Mouse (Mus musculus) layer of hippocampus, adult 18-20 months (tissue): Measurements from ENCODE around the gene Inka2. TPM values are rescaled to one million over a fixed set of nuclear protein-coding genes. Genes with fewer than 3 reads are reported as not detected.
A peak's percentile ranks its signal among the peaks of the same experiment; 100 is the strongest.

Experiments
- DNase-seq, 2 experiments: peaks; one replicate each; pipeline ENCODE4 v3.0.0; 2022; ENCODE audit warnings: low spot score in 2 of 2
- total RNA-seq, 2 experiments: library from RNA; stranded (reverse); gene quantifications; 2 replicates each; pipeline ENCODE4 v1.2.3; 2021

Gene Inka2
- total RNA-seq, 2 experiments from 2014 or later = 70.5 to 74.0 TPM

DNA sequence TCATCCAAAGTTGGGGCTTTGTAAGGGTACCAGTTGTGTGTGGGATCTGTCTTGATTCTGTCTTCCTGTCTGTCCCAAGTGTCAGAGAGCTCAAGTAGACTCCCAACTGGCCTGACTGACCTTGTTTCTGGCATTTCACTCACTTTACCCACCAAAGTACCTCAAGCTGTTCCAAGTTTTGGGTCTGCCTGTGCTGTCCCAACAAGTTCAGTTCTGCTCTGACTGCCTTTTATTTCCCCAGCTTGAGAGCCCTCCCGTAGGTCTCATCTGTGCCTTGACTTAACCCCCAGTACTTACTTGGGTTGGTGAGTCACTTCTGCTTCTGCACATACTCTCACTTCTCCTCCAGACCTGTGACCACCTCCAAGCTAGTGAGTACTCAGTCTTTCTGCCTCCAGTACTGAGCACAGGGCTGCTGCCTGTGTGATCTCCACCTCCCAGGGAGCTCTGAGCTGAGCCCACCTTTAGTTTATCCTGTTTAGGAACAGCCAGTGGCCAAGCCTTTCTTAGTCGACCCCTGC, 17.3 kb downstream of the Inka2 start:
- no peak for DNase-seq

DNA sequence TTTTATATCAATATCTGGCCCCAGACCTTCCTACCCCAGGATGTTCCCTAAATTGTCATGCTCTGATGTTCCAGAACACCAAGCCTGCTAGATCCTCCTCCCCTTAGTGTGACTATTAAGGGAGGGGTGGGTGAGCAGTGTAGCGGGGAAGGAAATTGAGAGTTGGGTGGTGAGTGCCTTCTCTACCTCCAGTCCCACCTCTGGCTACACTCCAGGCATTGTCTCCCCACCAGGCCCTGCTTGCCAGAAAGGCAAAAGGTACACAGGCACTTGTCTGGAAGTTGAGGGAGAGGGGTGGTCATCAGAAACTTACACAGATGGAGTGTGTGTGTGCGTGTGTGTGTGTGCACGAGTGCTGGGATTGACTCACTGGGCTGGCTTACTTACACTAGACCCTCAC, 18.1 kb downstream of the Inka2 start:
- DNase-seq = no peak

DNA sequence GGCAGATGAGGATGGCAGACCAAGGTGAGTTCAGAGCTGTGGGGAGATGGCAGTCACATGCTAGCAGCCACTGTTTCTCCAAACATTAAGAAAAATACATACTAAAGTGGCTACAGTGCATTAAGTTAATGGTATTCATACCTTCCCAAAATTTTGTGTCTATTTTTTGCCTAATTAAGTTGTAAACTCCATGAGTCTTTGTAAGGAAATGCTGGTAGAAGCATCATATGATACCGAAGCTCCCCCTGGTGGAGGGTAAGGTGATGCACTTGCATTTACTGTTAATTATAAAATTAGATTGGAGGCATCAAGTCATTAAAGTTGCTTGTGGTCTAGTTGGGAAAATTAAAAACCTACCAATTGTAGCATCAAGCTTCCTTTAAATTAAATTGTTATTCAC, 21.6 kb downstream of the Inka2 start:
- peak in 1 of 2 experiments; percentile 85 for DNase-seq

DNA sequence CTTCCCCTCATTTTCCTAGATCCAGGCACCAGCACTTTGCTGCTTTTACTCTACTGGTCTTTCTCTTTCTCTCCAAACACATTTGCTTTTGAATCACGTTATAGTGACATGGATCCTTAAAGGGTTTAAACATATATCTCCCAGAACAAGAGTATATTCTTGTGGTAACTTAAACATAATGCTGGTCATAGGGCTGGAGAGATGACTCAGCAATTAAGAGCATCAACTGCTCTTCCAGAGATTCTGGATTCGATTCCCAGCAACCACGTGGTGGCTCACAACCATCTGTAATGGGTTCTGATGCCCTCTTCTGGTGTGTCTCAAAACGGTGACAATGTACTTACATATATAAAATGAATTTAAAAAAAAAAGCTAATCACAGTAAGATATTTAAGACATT, 28.0 kb downstream of the Inka2 start:
- no peak for DNase-seq

DNA sequence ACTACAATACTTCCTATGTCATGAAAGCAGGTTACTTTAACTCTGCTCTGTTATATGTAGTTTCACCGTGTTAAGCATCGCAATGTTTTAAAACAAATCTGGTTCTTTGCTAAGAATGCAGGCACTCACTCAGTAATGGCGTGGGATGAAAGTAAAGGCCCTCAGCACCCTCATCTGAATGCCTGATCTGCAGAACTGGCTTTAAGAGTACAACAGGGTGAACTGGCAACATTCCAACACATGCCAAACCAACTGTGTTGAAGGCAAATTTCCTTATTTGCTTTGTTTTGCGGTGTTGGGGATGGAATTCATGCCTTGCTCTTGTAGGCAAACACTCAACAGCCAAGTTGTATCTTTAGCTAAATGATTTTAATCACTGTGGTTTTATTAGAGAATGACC, 29.1 kb downstream of the Inka2 start:
- DNase-seq = no peak

DNA sequence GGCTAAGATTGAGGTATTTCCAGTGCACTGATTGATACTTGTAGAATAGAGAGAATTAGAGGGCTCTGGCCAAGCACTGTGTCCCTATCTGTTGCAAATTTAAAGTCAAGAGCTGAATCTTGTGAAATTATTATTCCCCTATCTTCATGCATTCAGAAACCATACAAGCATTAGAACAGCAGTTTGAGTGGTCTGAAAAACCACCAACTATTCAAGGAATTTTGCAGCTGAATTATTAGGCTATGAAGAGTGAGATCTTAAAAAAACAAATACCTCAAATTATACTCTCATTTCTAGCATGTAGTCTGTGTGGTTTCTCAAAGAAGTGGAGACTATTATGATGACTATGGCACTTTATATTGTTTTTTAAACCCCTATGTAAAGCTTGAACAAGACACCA, 30.9 kb downstream of the Inka2 start:
- DNase-seq = no peak

DNA sequence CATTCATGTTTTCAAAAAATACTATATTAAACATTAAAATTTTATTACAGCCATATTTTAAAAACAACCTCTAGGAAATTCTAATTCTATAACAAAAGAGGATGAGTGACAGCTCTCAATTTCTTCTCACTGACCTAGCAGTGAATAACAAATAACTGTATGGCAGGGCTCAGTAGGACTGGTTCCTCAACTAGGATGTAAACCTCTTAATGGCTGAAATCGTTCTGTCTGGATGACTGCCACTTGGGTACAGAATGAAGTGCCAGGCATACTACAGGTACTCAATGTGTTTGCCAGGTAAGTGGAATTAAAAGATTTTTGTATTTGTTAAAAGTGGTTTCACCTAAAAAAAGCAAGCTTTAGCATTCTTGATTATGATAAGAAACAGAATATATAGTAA, 31.7 kb downstream of the Inka2 start:
- no peak for DNase-seq

DNA sequence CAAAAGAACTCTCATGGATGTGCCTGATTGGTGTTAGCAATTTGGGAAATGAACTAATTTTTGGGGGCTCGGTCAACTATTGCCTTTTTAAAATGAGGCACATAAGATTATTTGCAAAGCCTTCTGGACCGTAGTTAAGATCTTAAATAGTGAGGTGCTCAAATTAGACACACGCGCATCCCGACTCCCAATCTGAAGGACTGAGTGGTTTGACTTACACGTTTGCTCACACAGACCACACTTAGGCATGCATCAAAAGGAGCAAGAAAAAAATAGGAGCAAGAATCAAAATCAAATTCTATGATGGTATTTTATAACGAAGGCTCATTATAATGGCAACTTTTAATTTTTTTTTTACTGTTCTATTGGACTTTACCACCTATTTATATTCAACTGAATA, 32.7 kb downstream of the Inka2 start:
- no peak for DNase-seq

DNA sequence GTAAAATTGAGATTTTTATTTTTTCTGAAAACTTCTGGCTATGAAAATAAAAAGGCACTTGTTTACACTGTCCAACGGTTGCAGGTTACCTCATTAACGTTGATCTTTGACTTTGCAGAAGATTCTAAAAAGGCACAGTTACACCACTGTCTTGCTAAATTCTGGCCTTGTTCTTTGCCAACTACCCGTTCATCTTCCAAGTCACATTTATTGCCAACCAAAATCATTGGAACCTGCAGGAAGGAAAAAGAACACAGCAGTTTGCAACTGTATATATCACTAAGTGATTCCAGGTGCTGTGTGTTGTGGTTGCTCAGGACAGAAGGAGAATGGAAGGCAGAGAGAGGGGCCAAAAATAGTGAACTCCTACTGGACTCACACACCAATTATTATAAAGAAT, 33.3 kb downstream of the Inka2 start:
- no peak for DNase-seq

DNA sequence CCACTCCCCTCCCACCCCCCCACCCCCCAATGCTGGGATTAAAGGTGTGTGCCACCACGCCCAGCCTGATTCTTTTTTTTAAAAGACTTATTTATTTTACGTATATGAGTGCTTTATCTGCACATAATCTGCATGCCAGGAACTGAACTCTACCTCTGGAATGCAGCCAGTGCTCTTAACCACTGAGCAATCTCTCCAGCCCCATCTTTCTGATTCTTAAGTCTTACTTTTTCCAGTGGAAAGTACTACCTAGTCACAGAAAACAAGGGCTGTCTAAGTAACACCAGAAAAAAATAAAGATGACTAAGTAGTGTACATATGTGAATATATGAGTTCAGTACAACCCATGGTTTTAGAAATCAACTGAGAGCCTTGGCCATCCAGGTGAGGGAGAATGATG, 42.1 kb downstream of the Inka2 start:
- no peak for DNase-seq

DNA sequence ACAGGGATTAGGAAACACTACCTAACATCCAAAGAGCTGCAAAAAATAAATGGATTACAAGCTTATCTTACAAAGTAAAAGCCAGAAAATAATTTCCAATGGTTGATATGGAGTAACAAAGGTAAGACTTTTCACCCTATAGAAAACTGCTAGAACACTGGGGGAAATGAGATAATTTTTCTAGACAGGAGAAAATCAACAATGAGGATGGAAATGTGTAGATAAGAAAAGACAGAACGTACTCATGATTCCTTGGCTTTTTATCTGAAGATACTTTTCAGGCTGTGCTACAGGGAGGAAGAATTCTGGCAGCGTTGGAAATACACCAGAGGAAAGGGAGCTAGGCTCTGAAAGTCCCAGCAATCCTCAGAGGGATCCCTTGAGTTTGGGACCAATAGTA, 46.4 kb downstream of the Inka2 start:
- no peak for DNase-seq

DNA sequence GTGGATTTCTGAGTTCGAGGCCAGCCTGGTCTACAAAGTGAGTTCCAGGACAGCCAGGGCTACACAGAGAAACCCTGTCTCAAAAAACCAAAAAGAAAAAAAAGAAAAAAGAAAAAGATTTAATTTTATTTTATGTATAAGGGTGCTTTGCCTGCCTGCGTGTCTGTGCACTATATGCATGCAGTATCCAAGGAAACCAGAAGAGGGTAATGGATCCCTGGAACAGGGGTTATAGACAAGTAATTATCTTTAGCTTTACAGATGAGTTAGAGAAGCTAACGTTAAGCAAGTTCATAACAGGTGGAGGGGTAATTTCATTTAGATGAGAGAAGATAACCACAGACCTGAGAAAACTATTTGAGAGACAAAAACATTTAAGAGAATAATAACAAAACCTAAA, 49.8 kb downstream of the Inka2 start:
- DNase-seq = no peak

DNA sequence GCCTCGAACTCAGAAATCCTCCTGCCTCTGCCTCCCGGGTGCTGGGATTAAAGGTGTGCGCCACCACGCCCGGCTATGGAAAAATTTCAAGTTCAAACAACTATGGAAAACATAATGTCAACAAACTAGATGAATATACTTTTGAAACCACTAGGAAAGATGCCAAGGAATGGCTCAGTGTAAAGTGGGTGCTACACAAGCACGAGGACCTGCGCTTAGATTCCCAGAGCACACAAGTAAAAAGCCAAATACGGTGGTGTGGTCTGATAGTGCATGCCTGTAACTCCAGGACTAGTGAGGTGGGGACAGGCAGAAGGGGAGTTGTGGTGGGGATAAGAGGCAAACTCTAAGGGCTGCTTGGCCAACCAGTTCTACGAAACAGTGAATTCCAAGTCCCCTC, 50.7 kb downstream of the Inka2 start:
- no peak for DNase-seq

DNA sequence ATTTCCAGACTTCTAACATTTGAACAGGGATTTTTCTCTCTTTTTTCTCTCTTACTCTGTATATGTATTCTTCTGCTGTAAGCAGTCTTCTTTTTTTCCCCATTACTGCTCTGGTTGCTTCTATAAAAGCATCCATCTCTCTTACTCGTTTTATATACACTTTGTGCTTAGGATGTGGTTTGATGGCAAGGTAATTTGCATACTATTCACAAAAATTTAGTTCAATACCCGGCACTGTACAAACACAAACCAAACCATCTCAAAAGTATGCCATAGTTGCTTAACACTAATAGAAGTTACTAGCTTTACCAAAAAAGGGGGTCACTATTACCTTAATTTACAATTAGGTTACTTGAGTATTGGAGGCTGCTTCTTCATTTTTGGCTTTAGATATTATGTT, 52.1 kb downstream of the Inka2 start:
- no peak for DNase-seq

DNA sequence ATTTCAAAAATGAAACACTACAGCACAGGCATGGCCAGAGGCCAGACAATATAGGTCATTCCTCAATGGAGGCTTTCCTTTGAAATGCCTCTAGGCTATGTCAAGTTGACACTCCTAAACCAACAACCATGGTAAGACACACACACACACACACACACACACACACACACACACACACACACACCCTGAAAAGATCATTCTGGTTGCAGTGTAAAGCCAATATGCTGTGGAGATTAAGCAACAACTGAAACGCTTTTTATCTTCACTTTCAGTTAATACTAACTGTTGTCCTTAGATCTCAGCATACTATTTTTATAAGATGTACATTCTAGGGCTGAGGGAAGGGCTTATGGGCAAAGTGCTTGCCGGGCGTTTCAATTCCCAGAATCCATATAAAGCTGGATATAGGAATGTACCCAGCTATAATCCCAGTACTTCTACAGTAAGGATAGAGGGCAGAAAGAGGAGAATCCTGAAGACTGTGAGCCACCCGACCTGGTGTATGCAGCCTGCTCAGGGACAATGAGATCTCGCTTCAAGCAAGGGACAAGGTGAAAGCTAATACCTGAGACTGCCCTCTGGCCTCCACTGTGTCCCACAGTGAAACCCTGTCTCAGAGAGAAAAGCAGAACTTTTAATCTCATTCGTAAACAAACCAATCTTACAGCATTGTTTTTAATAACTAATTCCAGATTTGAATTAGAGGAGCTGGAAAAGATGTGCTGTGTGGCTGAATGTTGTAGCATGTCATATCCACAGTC, 53.1 kb downstream of the Inka2 start:
- DNase-seq = no peak

DNA sequence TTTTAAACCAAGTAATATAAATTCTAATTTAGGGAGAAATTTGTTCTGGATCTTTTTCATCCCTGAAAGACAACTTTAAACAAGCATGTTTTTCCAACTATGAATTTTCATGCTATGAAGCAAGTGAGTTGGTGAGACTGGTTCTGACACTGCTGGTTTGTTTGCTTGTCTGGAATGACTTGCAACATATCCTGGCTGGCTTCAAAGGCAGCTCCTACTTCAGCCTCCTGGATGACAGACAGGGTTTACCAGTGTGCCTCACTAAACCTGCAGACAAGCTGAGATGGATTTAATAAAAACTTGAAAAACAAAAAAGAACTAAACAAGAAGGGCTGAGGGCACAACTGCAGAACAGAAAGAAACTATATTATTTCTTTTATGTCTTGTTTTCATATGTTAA, 53.7 kb downstream of the Inka2 start:
- no peak for DNase-seq

DNA sequence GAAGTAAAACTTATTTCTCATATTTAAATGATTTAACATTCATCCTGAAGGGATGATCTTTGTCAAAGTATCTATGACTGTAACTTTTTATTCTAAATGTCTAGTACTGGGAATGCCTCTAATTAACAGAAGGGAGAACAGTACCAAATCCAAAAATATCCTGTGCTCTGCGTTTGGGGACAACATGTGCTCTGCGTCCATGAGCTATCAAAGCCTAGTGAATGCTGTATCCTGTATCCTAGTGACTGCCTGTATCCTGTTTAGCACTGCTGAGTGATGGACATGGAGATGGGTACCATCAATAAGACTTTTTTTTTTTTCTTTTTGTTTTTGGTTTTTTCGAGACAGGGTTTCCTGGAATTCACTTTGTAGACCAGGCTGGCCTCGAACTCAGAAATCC, 54.3 kb downstream of the Inka2 start:
- DNase-seq = peak in 1 of 2 experiments; percentile 75

DNA sequence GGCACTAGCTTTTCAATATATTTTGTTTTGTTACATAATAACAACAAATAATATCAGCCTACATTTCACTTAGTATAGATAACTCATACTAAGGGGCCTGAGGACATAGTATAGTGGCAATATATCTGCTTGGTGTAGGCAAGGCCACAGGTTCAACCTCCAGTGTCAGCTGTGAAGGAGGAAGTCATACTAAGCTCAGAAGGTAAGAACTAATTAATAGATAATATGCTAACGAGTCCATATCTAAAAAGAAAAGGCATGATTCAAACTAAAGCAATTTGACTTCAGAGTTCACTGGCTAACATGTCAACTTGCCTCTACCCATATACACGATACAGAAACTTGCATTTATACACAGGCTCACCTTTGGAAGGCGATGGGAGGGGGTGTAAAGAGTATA, 55.7 kb downstream of the Inka2 start:
- DNase-seq = no peak

DNA sequence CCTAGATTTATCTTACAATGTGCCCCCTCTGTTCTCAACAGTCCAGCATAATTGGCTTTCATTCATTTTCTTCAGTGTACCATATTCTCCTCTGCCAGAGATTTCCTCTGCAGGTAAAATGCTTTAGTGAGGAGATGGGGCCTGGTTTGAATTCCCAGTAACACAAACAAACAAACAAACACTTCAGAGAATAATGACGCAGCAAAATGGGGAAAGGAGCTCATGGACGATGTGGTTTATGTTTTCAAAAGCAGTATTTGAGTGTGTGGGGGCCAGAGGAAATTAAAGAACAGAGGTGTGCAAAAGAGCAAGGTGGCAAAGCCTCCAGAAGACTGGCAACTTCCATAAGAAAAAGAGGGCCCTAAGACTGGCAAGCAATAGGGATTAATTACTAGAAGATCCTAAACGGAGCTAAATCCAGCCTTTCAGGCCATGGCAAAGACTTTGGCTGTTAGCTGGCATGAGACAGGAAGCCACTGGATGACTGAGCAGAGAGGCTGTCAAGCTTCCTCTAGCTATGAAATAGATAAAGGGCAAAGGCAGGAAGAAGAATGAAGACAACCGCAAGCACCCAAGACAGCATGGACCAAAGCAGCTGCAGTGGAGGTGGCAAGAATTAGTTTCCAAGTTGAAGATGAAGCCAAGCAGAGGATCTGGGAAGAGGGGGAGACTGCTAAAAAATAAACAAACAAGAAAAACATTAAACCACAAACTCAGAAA, 58.9 kb downstream of the Inka2 start:
- no peak for DNase-seq

DNA sequence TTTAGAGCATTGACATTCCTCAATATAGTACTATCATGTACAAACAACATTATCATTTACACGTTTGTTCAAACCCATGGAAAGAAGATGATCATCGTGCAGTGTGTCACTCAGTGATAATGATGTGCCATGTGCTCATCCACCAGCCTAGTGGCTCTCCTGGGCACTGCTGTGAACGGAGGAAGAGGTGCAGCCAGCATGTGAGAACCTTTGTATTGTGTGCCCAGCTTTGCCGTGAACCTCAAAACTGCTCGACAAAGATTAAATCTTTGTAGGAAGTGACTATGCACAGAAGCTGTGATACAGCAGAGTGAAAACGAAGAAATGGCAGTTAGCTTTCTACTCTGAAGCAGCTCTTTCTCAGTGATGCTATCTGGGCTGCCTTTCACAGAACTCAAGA, 64.1 kb downstream of the Inka2 start:
- no peak for DNase-seq

DNA sequence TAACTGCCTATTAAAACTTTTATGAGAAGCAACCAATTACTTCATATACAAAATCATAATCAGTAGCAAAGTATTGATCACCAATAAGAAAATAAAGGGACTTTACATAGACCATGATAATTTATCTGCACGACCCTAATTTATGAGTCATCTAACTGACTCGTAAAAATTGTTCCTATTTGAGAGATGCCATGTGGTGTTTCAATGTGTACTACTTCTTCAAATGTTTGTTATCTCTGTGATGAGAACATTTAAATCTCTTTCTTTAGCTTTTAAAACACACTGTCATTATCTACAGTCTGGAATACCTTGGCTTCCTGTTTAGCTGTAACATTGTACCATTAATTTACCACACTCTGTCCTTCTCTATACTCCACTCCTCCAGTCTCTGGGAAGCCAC, 65.0 kb downstream of the Inka2 start:
- no peak for DNase-seq
